Mouse (Mus musculus) adipocyte (in vitro differentiated cells): ENCODE measurements around the gene Mab21l3.

Experiments
- DNase-seq: peaks from one replicate; pipeline ENCODE4 v3.0.0-alpha.2; 2016; ENCODE audit warnings: low spot score

Mab21l3 gene

DNA sequence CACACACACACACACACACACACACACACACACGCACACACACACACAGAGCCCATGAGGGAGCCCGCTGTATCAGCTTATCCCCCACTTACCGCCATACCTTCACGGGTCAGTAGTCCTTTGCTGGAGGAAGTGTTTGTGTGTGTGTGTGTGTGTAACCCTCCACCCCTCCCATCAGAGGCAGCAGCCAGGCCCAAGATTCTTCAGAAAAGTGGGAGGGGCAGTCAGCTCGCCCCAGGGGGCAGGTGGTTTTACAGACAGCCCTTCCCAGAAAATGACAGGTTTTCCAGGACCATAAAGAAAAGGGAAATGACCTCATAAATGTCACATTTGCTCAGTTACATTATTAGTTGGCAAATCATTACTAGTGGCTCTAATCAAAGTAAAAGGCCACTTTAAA lies at the start of gene Mab21l3:
Mab21l3 (minus strand) TSS at position 144 of the 400 bp plus-strand sequence.
- DNase-seq, result no peak

DNA sequence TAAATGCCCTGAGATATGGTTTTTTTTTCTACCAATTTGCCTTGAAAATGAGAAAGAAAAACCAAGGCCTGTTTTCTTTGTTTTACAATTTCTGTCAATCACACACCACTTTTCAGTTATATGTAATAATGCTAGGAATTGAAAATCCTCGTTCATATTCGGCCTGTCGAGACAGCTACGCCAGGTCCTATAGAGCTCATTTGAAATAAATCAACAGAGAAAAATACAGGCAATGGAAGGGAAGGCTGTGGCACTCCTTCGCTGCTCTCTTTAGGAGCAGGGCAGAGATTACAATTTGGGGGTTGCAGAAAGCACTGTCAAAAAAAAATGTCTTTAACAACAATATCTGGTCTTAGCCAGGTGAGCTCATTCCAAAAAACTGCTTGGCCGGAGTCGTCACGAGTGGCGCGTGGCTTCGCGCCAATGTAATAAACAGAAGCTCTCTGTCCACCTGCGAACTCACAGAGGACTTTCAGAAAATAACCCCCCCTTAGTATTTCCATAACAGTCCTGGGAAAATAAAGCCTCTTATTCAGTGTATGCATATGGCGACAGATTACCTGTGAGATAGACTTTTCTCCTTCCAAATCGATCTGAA lies 48.7 kb upstream of the Mab21l3 start:
- DNase-seq, result no peak

GRCm38 (mm10) chr3:101896893-101897292 lies 48.1 kb upstream of the Mab21l3 start:
- peak; percentile 71 for DNase-seq

- no peak for DNase-seq
Observed at GRCm38 (mm10) chr3:101895376-101895910, 46.7 kb upstream of the Mab21l3 start.

DNA sequence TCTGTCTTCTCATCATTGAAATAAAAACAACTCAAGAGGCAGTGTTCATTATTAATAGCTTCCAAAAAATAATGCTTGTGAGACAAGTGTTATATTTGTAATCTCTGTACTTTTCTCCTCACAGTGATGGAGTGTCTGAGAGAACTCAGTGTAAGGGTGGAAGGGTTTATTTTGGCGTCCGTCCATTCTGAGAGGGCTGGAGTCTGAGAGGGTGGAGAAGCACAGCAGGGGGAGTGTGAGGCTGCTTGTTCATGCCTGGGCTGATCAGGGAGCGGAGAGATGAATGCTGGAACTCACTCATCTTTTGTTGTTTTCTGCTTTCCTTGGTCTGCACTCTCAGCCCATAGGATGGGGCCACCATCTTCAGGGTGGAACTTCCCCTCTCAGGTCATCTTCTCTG lies 36.8 kb upstream of the Mab21l3 start:
- DNase-seq, result no peak

DNA sequence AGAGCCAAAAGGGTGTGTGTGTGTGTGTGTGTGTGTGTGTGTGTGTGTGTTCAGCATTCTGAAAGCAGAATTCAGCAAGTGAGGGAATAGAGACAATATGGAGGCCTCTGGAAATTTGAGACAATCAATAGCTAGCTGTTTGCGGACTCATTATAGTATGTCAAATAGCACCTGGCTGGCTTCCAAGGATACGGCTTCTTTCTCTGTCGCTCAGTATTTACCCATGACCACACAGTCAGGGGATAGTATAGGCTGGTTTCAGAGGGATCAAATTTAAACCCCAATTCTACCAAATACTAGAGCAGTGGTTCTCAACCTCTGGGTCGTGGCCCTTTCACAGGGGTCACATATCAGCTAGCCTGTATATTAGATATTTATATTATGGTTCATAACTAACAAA lies 36.3 kb upstream of the Mab21l3 start:
- DNase-seq, result no peak

GRCm38 (mm10) chr3:101883902-101884301 lies 35.1 kb upstream of the Mab21l3 start:
- no peak for DNase-seq

- no peak for DNase-seq
Observed at GRCm38 (mm10) chr3:101881721-101882120, 33.0 kb upstream of the Mab21l3 start.

- no peak for DNase-seq
Observed at GRCm38 (mm10) chr3:101880818-101881217, 32.1 kb upstream of the Mab21l3 start.

DNA sequence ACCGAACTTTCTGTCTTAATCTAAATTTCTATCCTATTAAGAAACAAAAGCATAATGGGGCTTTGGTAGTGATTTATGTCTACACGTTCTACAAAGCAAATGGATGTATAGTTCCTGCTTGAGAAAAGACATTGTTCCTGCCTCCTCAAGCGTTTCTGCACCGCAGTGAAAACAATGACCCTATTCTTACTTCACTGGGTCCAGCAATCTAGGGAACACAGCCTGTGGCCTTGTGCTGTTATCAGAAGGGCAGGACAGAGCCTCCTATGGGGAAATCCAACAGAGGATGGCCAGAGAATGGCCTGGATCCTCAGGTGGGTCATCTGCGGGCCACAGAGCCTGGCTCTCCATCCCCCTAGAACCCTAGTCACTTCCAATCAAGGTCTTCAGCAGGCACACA lies 29.4 kb upstream of the Mab21l3 start:
- DNase-seq, result no peak

GRCm38 (mm10) chr3:101876459-101877285 lies 27.9 kb upstream of the Mab21l3 start:
- peak; percentile 3 for DNase-seq

- no peak for DNase-seq
Observed at GRCm38 (mm10) chr3:101875258-101875920, 26.6 kb upstream of the Mab21l3 start.

- no peak for DNase-seq
Observed at GRCm38 (mm10) chr3:101873061-101873675, 24.4 kb upstream of the Mab21l3 start.

- DNase-seq, result no peak
Observed at GRCm38 (mm10) chr3:101871951-101872350, 23.2 kb upstream of the Mab21l3 start.

DNA sequence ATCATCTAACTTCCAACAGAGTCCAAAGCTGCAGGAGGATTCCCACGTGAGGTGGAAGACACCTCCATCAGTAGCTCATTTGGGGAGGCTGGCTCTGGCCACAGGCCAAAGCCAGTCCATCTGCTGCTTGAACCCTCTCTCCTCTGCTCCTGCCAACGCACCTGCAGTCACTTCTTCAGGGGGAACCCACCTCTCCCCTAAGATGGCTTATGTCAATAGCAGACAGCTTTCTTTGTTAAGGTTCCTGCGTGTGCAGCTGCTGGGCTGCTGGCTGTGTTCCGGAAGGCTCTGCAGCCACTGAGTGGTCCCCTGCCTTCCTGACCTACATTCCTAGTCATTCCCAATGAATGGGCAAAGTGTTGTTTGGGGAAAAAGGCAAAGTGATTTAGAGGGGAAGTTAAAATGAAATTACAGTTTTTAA lies 18.3 kb upstream of the Mab21l3 start:
- no peak for DNase-seq

- DNase-seq, result no peak
Observed at GRCm38 (mm10) chr3:101861856-101862255, 13.1 kb upstream of the Mab21l3 start.

DNA sequence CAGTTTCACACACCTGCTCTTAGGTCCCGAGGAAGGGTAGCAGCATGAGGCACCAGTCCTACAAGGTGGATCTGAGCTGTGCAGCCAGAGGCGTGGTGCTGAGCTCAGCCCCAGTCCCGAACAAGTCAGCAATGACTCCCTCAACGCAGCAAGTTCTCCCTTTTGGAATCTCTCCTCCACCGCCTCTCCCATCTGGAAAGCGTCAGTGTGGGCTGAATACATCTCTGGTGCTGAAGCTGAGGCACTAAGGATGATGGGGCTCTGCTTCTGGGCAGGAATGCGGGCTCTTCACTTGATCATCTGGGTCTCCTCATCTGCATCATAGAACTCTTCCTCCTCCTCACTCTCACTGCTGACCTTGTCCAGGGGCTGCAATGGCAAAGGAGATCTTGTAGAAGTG lies 11.4 kb upstream of the Mab21l3 start:
- DNase-seq, result no peak

DNA sequence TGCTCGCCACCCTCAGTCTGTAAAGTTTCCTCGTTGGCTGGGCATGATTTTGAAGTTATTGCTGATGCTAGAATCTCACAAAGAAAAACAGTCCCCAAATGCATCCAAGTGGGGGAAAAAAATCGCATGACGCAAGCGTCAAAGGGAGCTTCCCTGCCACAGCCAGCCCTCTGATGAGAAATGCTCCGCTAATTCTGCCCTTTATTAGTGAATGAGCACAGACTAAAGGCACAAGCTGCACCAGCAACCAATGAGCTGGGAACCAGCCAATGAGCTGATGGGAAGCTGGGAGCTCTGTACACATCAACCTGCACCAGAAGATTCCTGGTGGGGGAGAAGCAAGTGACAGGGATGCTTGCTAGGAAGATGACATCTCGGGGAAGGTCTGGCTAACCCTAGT lies 11.0 kb upstream of the Mab21l3 start:
- DNase-seq, result no peak

DNA sequence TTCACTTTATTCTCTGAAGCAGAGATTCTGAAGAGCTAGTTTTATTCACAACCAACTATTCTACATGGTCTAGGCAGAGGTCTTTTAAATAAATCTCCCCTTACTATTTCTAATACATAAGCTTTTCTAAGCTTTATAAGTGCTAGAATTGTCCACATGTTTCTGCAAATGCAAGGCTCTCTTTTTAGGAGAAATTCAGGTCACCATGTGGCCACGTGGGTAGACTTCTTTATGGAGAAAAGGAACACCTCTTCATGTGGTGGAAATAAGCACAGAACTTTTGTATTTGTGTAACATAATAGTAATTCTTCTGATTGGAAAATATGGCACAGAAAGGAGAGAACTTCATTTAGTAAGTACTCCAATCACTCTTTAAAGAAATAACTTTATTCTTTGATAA lies 5.3 kb upstream of the Mab21l3 start:
- no peak for DNase-seq

DNA sequence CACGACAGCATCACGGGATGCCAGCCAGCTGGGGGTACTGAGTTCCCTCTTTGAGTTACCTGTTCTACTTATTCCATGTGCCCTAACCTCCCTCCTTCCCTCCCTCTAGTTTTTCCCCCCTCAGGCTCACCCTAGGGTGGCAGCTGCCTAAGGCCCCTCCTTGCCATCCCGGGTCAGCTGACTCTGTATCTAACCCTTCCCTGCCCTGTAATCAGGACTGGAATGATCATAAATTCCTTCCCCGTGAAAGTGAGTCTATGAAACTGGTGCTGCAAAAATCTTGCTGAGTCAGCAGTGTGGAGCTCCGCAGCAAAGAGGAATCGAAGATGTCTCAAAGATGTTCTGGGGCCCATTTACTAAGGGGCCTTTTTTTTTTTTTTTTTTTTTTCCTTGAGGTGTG lies 2.6 kb upstream of the Mab21l3 start:
- DNase-seq, result no peak

- no peak for DNase-seq
Observed at GRCm38 (mm10) chr3:101846096-101846495, 2.7 kb downstream of the Mab21l3 start.

- no peak for DNase-seq
Observed at GRCm38 (mm10) chr3:101842372-101843094, 6.2 kb downstream of the Mab21l3 start.
